Mouse (Mus musculus) left cerebral cortex, postnatal 10 days (tissue): ENCODE data around the gene Chat. TPM values are rescaled to one million over a fixed set of nuclear protein-coding genes. Genes with fewer than 3 reads are reported as not detected.
A peak's percentile ranks its signal among the peaks of the same experiment; 100 is the strongest.
"Not testable (repeated sequence)": the region's sequence is repeated elsewhere in the genome, so short reads cannot be mapped to it uniquely, and the experiment has no call there.

Experiments
- DNase-seq, 2 experiments: peaks; one replicate each; pipeline ENCODE4 v3.0.0; 2021 to 2022; ENCODE audit warnings: low spot score in 2 of 2, mixed read lengths in 1 of 2; ENCODE audit errors: extremely low spot score in 1 of 2
- intact Hi-C: fragments of 180-260 bp; cut with DNase I; formaldehyde crosslinking; loops from one replicate; pipeline ENCODE4 v1.15.1; 2025
- total RNA-seq, 2 experiments: library from RNA; stranded (reverse); gene quantifications; 2 replicates each; pipeline ENCODE4 v1.2.3; 2021

Gene Chat
- total RNA-seq, 2 experiments from 2014 or later, result 0.63 to 1.1 TPM

DNA sequence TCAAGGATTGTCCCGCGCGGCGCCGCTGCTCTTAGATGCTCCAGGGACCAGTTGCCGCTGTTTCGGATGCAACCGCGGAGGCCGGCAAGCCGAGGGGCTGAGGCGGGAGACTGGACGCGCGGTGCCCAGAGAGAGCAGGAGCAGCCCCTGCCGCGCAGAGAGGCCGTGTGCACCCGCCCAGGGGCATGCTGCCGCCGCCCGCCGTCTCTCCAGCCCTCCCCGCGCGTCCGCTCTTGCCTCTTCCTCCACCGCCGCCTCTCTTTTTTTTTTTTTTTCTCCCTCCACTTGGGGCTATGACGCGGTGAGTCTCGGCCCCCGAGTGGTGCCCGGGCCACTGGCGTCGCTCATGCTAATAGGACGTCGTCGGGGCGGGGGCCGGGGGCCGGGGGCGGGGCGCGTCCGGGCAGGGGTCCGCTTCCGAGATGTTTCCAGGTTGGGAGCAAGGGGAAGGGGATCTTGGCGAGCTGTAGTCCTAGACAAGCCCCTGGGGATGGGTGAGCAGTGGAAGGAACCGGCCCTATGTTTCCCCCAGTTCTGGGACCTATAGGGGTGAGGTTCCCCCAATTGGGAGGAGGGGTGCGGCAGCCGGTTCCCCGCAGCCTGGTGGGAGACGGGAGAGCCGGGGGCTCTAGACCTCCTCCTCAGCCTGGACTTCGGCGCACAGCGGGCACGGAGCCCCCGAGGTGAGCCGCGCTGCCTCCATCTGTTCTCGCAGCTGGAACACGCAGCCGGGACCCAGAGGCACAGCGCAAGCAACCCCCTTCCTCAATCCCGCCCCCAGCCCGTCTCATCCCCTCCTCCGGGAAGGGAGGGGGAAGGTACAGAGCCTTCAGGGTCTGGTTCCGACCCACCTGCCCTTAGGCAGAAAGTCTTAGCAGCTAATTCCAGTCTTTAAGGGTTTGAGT, 936 bp downstream of the Chat start, which contains the start of gene Slc18a3:
Gene Slc18a3 (minus strand): TSS at position 250 of the 905 bp plus-strand sequence.
- intact Hi-C loops, result loop anchor here (5.0 kb wide), 1 partner anchor 113 kb away; no protein-coding TSS in a partner anchor
- no peak for DNase-seq

DNA sequence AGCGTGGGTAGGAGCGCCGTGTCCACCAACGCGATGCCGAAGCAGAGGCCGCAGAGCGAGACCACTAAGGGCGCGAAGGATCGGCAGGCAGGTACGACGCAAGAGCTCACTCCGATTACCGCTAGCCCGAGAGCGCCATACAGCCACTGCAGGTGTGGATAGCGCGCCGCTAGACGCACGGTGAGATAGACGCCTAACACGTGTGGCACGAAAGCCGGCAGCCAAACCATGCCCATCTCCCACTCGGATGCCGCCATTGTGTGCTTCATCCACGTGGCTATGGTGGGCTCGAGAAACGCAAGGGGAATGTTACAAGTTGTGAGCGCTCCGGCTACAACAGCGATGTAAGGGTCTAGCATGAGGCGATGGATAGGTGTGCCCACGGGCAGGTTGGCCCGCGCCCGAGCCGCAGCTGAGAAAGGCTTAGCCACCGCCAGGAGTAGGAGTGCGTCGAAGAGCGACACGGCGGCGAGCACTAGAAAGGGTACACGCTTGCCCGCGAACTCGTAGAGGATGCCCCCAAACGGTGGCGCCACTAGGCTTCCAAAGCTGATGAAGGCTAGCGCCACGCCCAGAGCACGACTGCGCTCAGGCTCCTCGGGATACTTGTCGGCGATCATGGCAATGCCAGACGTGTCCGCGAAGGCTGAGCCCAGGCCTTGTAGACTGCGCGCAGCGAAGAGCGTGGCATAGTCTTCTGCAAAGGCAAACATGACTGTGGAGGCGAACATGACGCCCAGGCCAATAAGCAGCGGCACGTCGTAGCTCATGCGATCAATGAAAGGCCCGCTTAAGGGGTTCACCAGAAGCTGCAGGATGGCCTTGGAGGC, 2.4 kb downstream of the Chat start:
- DNase-seq, result no peak
- intact Hi-C loops, result loop anchor here (5.0 kb wide), 1 partner anchor 111 kb away; no protein-coding TSS in a partner anchor

DNA sequence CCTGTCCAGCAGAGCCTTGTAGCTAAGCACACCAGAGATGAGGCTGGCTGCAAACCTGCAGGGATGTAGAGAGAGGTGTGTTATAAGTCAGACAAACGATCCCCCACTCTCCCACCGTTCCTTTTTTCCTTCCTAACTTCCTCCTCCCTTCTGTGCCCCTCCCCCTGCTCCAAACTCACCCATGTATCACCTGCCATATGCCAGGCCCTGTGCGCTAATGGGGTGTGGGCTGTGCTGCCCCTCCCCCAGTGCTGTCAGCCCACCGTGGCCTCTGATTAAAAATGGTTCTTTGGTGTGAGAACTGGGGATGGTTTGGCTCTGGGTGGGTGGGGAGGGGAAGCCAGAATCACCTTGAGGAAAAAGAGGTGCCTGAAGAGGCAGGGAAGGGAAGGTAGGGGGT, 13.2 kb downstream of the Chat start:
- intact Hi-C loops, result no loop called here
- DNase-seq, result no peak

DNA sequence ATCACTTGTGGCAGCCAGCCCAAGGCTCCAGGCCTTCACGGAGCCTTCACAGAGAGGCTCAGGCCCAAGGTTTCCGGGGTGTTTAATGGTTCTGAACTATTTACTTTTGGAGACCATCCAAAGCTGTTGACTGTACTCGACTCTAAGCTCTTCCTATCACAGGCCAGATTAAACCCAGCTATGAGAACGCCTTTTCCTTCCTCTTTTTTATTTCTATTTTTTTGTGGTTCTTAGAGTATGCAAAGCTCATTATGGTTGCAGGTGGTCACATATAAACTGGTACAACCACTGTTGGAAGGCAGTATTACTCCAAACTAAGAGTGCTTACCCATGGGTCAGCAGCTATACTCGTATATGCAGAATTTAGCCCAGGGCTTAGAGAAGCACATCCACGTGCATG, 18.8 kb downstream of the Chat start:
- no peak for DNase-seq
- intact Hi-C loops, result no loop called here

DNA sequence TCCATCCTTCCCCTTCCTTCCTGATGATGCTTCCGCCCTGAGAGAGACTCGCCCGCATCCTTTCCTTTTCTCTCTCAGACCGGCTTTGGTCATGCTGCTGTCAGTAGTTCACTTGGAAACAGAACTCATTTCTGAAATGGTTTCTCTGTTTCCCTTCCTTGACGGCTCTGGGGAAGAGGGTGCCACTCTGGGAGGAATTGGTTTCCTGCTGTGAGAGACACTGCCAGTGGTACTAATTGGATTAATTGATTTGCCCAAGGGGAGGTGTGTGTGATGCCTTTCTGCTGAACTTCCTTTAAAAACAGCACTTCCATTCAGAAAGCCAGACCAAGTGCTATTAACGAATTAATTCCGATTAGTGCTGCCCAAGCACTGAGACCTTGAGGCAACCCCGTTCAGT, 22.3 kb downstream of the Chat start:
- no peak for DNase-seq
- intact Hi-C loops, result no loop called here

DNA sequence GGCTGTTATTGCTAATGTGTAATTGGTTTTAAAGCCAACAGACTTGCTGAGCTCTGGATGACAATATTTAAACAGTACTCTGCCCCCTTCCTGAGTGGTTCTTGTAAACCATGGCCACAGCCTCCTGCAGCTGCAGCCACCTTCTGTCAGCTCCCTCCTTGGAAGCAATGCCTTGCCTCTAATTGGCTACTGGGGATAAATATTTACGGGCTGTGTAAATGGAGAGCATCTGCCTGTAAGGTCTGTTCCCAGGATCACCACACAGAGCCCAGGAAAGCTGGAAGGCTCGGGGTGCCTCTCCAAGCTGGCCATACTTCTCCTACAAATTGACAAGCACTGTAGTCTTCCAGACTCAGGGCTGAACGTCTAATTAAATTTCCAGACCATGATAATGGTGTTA, 26.0 kb downstream of the Chat start:
- no peak for DNase-seq

DNA sequence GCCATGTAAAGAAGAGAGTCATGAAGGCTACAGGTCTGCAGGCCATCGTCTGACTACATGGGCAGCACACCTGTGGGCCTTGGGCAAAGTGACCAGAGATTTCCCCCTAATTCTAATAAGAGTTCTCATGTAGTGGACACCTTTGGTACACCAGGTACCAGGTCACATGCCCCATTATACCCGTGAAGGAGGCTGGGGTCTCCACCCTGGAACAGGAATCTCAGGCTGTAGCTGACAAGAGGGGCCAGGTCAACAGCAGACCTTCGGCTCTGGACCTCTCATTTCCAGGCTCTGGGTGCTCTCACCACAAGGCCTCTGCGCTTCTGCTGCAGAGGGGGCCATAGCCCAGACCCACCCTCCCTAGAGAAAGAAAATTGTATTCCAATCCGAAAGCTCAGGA, 26.5 kb downstream of the Chat start:
- no peak for DNase-seq
- intact Hi-C loops, result no loop called here

More for the DNA sequence above, 26.0 kb downstream of the Chat start:
- intact Hi-C loops, result no loop called here

DNA sequence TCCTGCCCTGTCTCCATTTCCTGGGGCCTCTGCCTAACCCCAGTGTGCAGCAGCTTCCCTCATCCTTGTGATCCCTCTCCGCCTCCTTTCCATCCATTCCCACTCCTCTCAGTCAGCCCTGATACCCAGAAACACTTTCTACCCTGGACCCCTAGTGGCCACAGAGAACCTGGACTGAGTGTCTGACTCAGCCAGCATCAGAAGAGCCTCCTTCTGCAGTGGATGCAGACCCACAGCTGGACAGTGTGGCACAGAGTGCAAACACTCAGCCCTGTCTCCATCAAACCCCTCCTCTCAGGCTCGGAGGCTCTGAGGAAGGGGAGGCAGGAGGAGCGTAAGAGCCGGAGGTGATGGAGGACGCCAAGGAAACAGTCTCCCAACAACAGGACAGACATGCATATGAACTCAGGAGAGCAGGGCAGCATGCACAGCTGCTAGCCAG, 28.4 kb downstream of the Chat start:
- intact Hi-C loops, result no loop called here
- no peak for DNase-seq

DNA sequence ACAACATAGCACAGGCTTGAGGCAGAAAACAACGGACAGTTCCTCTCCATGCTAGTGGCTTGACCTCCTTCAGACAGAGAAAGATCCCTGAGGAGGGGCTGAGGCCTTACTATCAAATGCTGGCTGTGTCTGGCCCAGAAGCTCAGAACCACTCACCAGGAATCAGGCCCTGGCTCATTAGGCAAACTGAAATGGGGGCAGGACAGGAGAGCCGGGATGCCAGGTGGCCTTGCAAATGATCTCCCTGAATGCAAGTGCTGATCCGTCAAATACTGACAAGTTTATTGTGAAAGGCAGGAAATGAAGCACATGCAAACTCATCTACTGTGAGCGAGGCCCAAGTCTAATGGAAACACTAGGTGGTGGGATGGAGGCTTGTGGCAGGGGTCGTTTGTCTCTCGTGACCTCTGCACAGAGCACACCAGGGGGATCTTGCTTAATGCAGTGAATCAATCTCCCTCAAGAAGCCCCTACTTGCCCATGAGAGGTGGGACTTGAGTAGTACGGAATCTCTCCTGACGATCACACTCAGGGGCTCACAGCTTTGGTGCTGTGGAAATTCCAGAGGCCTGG, 36.7 kb downstream of the Chat start:
- intact Hi-C loops, result no loop called here
- DNase-seq, result no peak

DNA sequence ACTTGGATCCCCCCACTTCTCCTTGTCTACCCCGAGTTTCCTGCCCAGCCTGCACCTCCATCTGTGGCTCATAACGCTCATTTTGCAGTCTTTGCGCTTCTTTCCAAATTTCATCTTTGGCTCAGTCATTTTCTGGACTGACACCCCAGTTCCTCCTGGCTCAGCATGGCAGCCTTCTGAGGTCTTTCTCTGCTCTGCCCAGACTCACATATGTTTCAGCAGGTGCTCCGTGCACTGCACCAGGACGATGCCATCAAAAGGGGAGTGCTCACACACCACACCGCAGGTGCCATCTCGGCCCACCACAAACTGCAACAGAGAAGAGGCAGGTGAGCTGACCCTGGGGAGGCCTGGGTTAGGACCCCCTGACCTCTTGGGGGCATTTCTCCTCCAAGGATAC, 41.8 kb downstream of the Chat start:
- DNase-seq, result no peak
- intact Hi-C loops, result no loop called here

DNA sequence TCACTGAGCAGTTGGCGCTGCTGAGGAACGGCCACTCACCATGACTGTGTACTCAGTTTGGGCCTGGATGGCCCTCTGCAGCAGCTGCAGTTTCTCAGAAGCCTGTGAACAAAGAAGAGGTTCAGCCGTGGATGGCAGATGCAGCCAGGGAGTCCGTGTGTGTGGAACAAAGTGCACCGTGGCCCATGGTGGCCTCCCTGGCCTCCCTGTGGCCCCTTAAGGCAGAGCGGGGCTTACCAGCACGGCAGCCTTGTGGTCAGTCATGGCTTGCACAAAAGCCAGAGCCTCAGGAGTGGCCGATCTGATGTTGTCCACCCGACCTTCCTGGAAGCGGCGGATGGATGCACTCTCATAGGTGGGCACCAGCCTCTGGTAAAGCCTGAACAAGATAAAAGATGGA, 47.0 kb downstream of the Chat start:
- intact Hi-C loops, result no loop called here
- DNase-seq, result no peak

DNA sequence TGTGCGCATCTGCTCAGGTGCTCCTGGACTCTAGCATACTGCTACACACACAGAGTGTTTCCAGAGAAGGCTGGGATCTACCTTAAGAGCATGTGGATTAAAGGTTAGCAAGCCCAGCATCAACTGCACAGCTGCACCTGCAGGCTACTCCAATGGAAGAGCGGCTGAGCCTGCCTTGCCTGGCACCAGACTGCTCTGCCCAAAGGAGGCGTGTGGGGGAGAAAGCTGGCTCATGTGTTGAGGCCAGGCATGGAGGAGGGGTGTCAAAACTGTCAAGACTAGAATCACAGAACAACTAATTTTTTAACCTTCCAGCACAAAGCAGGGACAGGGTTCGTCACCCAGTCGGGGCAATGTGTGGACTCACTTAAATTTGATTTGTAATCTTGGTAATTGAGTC, 53.7 kb downstream of the Chat start:
- intact Hi-C loops, result no loop called here
- DNase-seq, result no peak

DNA sequence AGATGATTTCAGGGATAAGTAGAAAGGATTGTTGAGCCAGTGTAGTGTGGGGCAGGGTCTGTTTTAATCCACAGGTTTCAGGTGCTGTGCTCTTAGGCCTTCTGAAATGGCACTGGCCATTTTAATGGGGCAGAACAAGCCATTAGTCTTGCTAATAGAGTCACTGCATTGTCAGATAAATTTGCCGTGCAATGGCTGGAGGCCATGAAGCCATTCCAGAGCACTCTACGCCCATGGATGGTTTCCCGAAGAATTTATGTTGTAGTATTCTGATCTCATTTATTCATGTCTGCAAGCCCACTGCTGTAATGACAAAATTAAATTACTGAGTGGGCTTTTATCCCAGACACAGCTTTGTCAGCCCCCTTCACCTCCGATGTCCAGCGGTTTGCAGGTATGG, 55.7 kb downstream of the Chat start:
- intact Hi-C loops, result no loop called here

DNA sequence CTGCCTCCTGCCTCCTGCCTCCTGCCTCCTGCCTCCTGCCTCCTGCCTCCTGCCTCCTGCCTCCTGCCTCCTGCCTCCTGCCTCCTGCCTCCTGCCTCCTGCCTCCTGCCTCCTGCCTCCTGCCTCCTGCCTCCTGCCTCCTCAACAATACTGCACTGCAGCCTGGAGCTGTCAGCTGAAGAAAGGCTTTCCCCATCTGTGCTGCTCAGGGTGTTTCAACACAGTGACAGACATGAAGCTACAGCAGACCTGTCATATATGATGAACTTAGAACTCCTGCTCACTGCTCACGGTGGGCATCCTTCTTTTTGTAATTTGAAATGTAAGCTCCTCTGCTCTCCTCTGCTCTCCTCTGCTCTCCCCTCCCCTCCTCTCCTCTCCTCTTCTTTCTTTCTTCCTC, 60.4 kb downstream of the Chat start:
- intact Hi-C loops, DNase-seq: not testable (repeated sequence)

More for the DNA sequence above, 55.7 kb downstream of the Chat start:
- DNase-seq, result no peak

DNA sequence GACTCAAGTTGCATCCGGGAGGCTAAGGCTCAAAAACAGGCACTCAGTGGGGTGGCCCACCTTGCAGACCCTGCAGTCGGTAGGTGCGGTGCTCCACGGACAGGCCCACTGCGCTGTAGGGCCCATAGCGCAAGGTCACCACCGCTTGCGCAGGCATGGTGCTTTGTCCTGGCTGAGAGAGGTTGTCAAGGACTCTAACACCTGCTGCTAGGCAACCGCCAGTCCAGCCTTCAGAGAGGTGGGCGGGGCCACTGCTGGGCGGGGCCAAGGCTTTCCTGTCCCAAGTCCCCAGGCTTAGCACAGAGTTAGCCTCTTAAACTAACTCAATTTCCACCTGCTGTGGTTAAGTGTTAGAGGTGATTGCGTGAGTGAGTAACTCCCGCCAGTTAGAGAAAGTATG, 77.6 kb downstream of the Chat start, which contains the start of gene 1700024G13Rik:
Gene 1700024G13Rik (minus strand): TSS at position 196 of the 400 bp plus-strand sequence.
- DNase-seq, result peak in 1 of 2 experiments; percentile 53
- intact Hi-C loops, result no loop called here

DNA sequence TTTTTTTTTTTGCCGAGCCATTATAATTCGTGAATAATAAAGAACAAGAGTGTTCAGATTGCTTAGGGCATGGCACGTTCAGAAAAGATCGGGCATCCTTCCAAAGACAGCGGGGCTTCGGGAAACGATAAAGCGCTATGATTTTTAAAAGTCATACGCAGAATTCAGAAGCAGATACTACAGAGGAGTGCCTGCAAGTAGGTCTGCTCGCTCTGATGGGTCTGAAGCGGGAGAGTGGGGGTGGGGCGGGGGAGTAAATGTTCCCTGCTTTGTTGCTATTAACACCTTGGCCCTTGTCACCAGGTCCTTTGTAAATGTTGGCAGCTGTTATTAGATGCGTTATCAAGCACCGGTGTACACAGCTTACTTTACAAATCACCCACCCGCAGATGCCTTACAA, 84.2 kb downstream of the Chat start:
- DNase-seq, result peak in 1 of 2 experiments; percentile 19
- intact Hi-C loops, result no loop called here

DNA sequence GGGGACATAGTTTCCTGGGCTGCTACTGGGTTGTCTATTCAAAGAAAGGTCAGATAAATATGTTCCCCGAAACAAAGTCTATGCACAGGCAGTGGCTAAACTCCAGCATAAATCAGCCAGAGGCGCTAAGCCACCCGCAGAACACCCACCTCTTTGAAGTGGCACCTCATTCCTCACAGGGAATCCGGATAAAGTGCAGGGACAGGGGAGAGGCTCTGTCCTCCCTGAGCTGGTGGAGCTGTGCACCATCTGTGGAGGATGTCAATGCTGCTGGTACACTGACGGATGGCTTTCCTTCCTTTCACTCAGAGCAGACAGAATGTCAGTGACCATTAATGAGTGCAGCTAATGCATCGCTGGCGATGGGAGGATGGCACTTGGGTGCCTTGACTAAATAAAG, 84.7 kb downstream of the Chat start:
- intact Hi-C loops, result no loop called here
- DNase-seq, result no peak

DNA sequence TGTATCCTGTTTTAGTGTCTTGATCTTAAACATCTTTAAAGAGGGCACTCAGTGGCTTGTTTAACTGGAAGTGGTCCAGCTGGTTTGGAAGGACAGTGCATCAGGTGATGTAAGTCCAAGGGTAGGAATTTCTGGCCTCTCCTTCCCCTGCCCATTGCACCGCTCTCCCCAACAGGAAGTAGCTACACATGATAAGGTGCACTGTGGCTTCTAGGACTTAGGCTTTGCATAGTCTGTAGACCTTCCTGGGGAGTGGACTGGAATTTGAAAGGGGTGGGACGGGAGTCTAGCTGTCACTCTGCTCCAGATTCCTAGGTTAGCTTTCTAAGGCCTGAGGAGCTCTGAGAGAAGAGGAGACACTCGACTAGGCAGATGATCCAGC, 85.7 kb downstream of the Chat start:
- intact Hi-C loops, result no loop called here
- no peak for DNase-seq

DNA sequence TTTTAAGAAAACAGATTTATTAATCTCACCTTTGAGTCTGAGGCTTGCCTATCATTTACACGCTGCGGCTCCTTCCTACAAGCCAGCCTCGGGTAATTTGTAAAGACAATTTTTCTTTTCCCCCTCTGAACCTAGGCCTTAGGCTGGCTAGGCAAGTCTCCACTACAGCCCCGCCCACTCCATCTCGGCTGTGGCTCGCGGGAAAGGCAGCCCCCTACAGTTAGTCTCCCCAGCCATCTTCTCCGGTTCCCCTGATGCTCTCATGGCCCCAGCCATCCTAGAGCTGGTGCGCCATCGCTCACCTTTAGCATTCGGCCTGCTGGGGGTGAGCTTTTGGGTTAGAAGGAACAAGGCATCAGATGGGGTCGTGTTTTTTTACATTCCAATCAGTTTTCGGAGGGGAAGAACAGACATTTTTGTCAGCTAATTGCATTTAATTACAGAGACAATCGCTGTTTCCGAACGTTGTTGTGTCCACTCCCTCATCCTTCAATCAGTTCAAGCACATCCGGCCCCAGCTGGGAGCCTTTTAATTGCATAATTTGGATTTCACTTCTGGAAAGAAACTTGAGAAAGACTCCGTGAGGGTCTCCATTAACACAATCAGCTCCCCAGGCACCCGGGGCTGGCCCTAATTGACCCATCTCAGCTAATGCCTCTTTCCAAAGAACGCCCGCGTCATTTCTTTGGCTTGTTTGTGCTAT, 86.2 kb downstream of the Chat start:
- intact Hi-C loops, result no loop called here
- DNase-seq, result no peak
